In the genomic region with DNA sequence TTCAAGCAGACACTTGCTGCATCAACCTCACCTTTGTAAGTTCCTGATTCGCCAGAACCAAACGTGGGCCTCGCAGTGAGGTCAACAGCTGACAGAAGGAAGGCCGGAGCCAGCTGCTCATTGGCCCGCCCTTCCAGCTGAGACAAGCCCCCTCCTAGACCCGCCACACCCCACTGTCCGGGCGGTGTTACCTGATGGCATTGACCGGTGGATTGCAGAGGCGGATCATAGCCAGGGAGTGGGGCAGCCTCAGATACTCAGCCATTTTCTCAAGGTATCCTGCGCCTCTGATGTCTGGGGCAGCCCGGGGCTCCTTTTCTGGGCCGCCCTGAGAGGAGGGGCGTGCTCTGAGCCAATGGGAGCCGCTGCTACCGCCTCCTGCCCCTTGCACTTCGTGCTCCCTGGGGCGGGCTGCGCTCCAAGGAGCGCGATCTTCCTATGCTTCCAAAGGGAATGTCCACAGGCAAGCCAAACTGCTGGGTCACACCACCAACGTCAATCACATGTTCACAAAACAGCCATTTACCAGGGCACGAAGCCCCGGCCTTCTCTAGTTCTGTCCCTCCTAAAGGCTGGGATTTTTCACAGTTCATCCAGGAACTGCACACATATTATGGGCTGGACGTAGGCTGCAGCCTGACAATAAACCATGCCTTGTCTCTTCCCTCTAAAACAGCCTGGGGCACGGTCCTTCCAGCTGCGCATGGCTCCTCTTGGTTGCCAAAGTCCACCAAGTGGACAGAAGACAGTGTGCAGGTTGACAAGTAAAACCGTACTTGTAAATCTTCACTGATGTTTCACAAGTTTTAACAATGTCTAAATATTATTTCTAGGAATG, we compare ENCODE assay signal across 8 mouse cellular contexts. TPM values are rescaled to one million over a fixed set of nuclear protein-coding genes. Genes with fewer than 3 reads are reported as not detected.
DNase-seq lines count a peak whose midpoint lies in the region; ATAC-seq and TF ChIP-seq lines count a peak whose summit lies in the region.

A gene (minus strand): TSS at position 292 of the 838 bp plus-strand sequence.

- peak within 1 kb of the TSS; percentile 60 for H3K9ac ChIP-seq in forebrain, postnatal 0 days

- ATAC-seq in forebrain, postnatal 0 days, result peak; percentile 96

- H3K4me3 ChIP-seq in cerebellum, adult 2 months (replicated peaks; ENCODE audit: insufficient read depth, low read depth, low read length), result peak within 1 kb of the TSS; percentile 58
- H3K4me3 ChIP-seq in forebrain, postnatal 0 days (ENCODE audit: low read depth, low read length), result peak within 1 kb of the TSS; percentile 45

- peak; percentile 44 for DNase-seq in MEL-GATA-1-ER (ENCODE audit: extremely low read depth, low read depth)
- DNase-seq in cerebellum, adult 2 months, result peak; percentile 66 to 69
- peak; percentile 49 for DNase-seq in forebrain, postnatal 0 days
- DNase-seq in heart, postnatal 4 days, result peak; percentile 77
- peak; percentile 21 to 24 for DNase-seq in layer of hippocampus, adult 8-10 months (ENCODE audit: low spot score in 2 of 2)
- DNase-seq in lung, postnatal 10 days, result peak; percentile 82
- DNase-seq in ovary, postnatal 10 days (ENCODE audit: low spot score), result peak; percentile 45
- DNase-seq in thymus, postnatal 25 days, result peak; percentile 72

- no peaks in the 10 kb centered on the region for H3K27me3 ChIP-seq in cerebellum, adult 2 months (ENCODE audit: control insufficient read depth, insufficient read depth, low read length)
- H3K27me3 ChIP-seq in forebrain, postnatal 0 days (ENCODE audit: insufficient read depth, low read length), result no peaks in the 10 kb centered on the region

- no peaks in the 10 kb centered on the region for H3K9me3 ChIP-seq in forebrain, postnatal 0 days (ENCODE audit: low read length)

- H3K4me1 ChIP-seq in cerebellum, adult 2 months (ENCODE audit: control insufficient read depth, insufficient read depth, low read length), result no peaks in the 10 kb centered on the region
- peaks cover 10% of the 10 kb centered on the region; the same call in 1 of the 2 replicates for H3K4me1 ChIP-seq in forebrain, postnatal 0 days (ENCODE audit: insufficient read depth)

- H3K27ac ChIP-seq in cerebellum, adult 2 months (ENCODE audit: insufficient read depth, low read length), result no peak within 1 kb of the TSS
- no peak within 1 kb of the TSS for H3K27ac ChIP-seq in forebrain, postnatal 0 days (ENCODE audit: low read depth, low read length)

- peak; percentile 36; the same call in 1 of the 2 replicates for TF ChIP-seq POLR2A in cerebellum, adult 2 months (IDR thresholded peaks at IDR 0.05; ENCODE audit: borderline replicate concordance, insufficient read depth, low read length)

- no peak for TF ChIP-seq CTCF in cerebellum, adult 2 months (IDR thresholded peaks at IDR 0.05; ENCODE audit: borderline replicate concordance, insufficient read depth, low read depth, low read length)
- no peak for TF ChIP-seq CTCF in forebrain, postnatal 0 days (IDR thresholded peaks at IDR 0.05; ENCODE audit: low read depth)

- no peaks in the 10 kb centered on the region for H3K36me3 ChIP-seq in forebrain, postnatal 0 days (ENCODE audit: insufficient read depth)

- peak within 1 kb of the TSS; percentile 58 for H3K4me2 ChIP-seq in forebrain, postnatal 0 days (ENCODE audit: low read depth)

- 7% methylated on average over 28 of the region's 28 CpGs for WGBS in cerebellum, adult 2 months
- 14% methylated on average over 28 of the region's 28 CpGs for WGBS in forebrain, postnatal 0 days

RNA-seq across cellular contexts. Expression of the gene that starts here (rescaled TPM):
- polyA plus RNA-seq in cerebellum, adult 2 months (2012; rRNA removed), result 3.8 and 4.4 TPM in 2 replicates
- 1.6 and 1.9 TPM in 2 replicates for total RNA-seq in forebrain, postnatal 0 days (2014; rRNA removed)
- polyA plus RNA-seq in forebrain, postnatal 0 days (2015; fragmentation: Nextera tagmentation; extraction: Ambion mirVana), result 1.3 and 1.4 TPM in 2 replicates
- total RNA-seq in heart, postnatal 4 days (2021), result 1 to 10 TPM; 7.4 to 7.9 TPM
- total RNA-seq in layer of hippocampus, adult 8-10 months (2022), result 1 to 10 TPM; 1.7 to 2.5 (median 2.2) TPM

Comparison
In these comparisons a context has a peak if more than half of its experiments do, and no peak if none do; other contexts are left out.
1. DNase-seq: peak in every context shown above with its lines; median percentile 82 in lung, postnatal 10 days; 77 in heart, postnatal 4 days; 72 in thymus, postnatal 25 days; 68 in cerebellum, adult 2 months; 49 in forebrain, postnatal 0 days; 45 in ovary, postnatal 10 days; 44 in MEL-GATA-1-ER; 22 in layer of hippocampus, adult 8-10 months.